Mouse (Mus musculus) mammary gland, adult 2 months (tissue): Measurements from ENCODE around the gene Pole3. TPM values are rescaled to one million over a fixed set of nuclear protein-coding genes. Genes with fewer than 3 reads are reported as not detected.

Experiments used
- polyA plus RNA-seq: library from polyadenylated mRNA; depleted of rRNA; stranded (reverse); fragments of >200 nt; gene quantifications from 2 replicates; pipeline ENCODE4 v1.2.3, GENCODE M21; 2012; ENCODE audit warnings: low replicate concordance; rRNA removed

Pole3 gene
- 10.1 and 17.1 TPM in 2 replicates for polyA plus RNA-seq

DNA sequence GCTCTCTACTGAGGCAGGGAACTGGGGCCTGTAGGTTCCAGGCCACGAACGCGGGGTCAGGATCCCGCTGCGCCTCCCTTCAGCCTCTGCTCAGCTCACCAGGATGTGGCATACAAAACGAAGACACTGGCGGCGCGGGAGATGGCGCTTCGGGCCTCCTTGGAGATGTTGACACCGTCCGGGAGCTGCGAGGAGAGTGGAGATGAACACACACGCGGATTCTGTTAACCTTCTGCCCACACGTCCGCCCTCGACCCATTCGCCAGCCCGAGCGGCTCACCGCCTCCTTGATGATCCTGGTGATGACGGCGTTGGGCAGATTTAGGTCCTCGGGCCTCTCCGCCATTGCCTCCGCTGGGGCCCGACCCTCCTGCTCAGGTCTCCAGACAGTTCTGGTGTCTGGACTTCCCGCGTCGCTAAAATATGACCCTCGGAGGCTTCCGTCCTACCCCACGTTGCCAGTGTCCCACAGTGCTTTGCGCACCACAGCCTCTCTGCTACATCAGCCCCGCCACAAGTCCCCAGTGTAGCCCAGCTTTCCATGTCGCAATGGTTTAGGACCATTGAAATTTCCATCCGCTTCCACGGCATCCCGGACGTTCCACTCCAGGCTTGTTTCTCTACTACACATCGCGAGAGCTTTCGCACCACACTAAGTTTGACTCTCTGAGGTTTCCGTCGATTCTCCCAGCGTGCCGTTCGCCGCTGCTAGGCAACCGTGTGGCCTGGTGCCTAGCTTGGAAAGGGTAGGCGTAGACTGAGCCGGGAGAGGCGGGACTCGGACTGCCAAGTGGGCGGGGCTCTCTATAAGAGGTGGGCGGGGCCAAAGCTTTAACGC lies at the start of gene Pole3, which contains the start of gene 4933430I17Rik:
Gene Pole3, minus strand, starts transcription at position 418 of the 838 bp plus-strand sequence.
Gene 4933430I17Rik, plus strand, starts transcription at position 719 of the 838 bp plus-strand sequence.

DNA sequence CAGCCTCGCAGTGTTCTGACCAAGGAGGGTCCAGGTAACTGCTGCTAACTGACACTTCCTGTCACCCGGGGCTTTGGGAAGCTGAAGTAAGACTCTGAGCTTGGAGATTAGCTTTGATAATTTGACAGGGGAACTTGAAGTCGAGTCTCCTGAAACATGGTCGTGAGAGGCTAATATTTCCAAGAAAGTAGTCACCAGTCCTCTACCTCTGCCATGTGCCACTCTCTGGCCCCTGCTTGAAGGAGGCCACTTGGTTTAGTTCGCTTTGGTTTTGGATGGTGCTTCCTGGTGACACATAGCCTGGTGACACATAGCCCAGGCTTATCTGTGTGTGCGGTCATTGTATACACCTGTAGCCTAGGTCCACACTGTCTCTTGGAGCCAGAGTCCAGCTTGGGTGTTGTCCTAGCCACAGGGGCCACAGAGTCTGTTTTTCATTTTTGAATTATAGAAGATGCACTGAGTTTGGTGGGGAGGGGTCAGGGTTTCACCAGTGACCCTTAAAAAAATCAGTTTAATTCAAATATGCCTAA lies 35.0 kb upstream of the Pole3 start, which contains the start of gene Rgs3:
Gene Rgs3, plus strand, starts transcription at position 51 of the 533 bp plus-strand sequence.

DNA sequence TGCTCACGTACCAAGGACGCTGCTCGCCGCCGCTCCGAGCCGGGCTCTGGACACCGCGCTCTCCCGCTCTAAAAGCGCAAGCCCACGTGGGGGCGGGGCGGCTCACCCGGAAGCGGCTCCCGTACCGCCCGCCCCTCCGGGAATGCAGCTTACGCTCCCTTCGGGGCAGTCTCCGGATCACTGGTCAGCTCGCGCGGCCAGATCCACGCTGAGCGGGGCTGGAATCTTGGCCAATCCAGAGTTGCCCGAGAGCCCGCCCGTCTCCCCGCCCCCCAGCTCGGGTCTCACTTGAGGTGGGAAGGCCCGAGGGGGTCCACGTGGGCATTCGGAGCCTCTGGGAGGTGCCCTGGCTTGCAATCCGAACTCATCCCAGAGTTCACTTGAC lies 5.0 kb downstream of the Pole3 start, which contains the start of gene Alad:
Gene Alad, minus strand, starts transcription at position 70 of the 385 bp plus-strand sequence.

DNA sequence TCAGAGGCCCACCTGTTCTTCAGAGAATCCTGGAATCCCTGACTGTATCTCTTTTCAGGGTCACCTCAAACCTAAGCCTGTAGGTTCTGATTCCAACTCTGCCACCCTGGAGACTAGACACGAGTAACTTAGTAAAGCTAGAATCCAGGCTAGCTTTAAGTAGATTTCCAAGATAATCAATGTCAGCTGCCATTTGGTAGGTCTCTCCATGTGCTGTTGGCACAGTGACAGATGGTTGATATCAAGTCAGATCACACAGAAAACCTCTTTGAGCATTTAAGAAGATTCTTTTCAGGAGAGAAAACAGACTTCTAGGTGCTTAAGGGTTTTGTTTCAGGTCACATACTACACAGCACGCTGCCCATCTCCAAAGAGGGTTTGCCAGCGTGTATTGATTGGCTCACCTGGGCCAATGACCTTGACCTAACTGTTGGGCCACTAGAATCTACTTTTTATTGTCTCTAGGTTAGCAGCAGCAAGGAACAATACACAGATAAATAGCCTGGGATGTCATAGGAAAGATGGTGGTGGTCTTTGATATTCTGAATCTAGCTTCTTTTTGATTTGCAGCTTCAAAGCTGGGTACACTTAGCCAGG lies 21.4 kb downstream of the Pole3 start, which contains the start of gene Hdhd3:
Gene Hdhd3, minus strand, starts transcription at position 94 of the 597 bp plus-strand sequence.

DNA sequence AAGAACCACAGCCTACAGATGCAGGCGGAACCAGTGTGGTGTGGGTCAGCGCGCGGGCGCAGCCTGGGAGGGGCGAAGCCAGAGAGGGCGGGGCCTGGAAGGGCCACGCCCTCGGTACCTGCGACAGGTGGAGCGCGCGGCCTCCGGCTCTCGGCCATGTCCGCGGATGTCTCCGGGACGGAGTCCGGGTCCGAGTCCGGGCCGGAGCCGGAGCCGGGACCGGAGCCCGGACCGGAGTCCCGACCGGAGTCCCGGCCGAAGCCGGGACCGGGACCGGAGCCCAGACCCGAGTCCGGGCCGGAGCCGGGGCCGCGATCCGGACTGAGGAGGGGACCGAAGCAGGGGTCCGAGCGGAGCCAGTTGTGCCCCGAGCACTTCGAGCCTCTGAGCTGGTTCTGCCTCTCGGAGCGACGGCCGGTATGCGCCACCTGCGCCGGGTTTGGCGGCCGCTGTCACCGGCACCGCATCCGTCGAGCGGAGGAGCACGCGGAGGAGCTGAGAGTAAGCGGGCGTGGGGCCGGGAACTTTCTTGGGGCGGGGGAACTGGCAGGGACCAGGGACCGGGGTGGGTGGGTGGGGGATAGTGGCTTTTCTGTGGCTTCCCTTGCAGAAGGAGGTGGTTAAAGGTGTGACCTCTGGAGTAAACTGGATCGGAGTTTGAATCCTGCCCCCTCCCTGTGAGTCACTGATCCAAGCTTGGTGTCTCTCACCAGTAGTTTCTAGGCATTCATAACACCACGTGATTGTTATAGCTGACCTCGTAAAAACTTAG lies 44.7 kb downstream of the Pole3 start, which contains the start of gene Bspry:
Gene Bspry, plus strand, starts transcription at position 117 of the 772 bp plus-strand sequence.

Other genes starting within 250 kb of the Pole3 start
- gene Fkbp15, start 164.5 kb downstream of the Pole3 start, polyA plus RNA-seq, result 42.8 and 49.2 TPM in 2 replicates
- gene Slc31a1, start 164.3 kb downstream of the Pole3 start, polyA plus RNA-seq, result 9.0 and 21.7 TPM in 2 replicates
- 19.6 and 32.2 TPM in 2 replicates for gene Cdc26, start 116.4 kb downstream of the Pole3 start, polyA plus RNA-seq
- gene Prpf4, start 116.3 kb downstream of the Pole3 start, polyA plus RNA-seq, result 9.4 and 14.1 TPM in 2 replicates
- 0.24 and 0.49 TPM in 2 replicates for gene Rnf183, start 89.8 kb downstream of the Pole3 start, polyA plus RNA-seq
- 0.62 and 1.2 TPM in 2 replicates for gene Wdr31, start 54.2 kb downstream of the Pole3 start, polyA plus RNA-seq
- 10.6 and 11.3 TPM in 2 replicates for gene Bspry, start 45.0 kb downstream of the Pole3 start, polyA plus RNA-seq
- 12.1 and 15.6 TPM in 2 replicates for gene Hdhd3, start 21.6 kb downstream of the Pole3 start, polyA plus RNA-seq
- 132 and 139 TPM in 2 replicates for gene Alad, start 5.2 kb downstream of the Pole3 start, polyA plus RNA-seq
- gene 4933430I17Rik, start 301 bp upstream of the Pole3 start, polyA plus RNA-seq, result 0.22 TPM in 1 of 2 replicates, not detected in the other
- 78.3 and 83.9 TPM in 2 replicates for gene Rgs3, start 34.8 kb upstream of the Pole3 start, polyA plus RNA-seq